Comparison of ENCODE assay signal across 12 mouse cellular contexts in genomic region chr10:97409181-97409581, GRCm38 (mm10).
DNase-seq lines count a peak whose midpoint lies in the region; ATAC-seq and TF ChIP-seq lines count a peak whose summit lies in the region.
"Had no signal": no experiment of that assay in that cellular context is flagged by ENCODE, and none has a peak within 500 bp of the region (broad histone marks: within the 10 kb centered on the region; RNA-seq: fewer than 3 reads in every experiment).

No protein-coding gene starts in this region.

- H3K9ac ChIP-seq in hindbrain, embryonic 11.5 days (ENCODE audit: low read depth, low read length) = no peak overlapping the region
- H3K9ac ChIP-seq in hindbrain, postnatal 0 days (replicated peaks; ENCODE audit: low read length) = no peak overlapping the region
- no peak overlapping the region for H3K9ac ChIP-seq in kidney, embryonic 15.5 days
- no peak overlapping the region for H3K9ac ChIP-seq in stomach, embryonic 15.5 days
- H3K9ac ChIP-seq: embryonic facial prominence, embryonic 15.5 days; liver, postnatal 0 days; neural tube, embryonic 12.5 days had no signal

- no peaks in the 10 kb centered on the region for H3K27me3 ChIP-seq in hindbrain, embryonic 11.5 days (ENCODE audit: control insufficient read depth, insufficient read depth, low read length)
- no peaks in the 10 kb centered on the region for H3K27me3 ChIP-seq in hindbrain, postnatal 0 days (ENCODE audit: insufficient read depth, low read length)
- H3K27me3 ChIP-seq in kidney, embryonic 15.5 days = no peaks in the 10 kb centered on the region
- H3K27me3 ChIP-seq in stomach, embryonic 15.5 days (replicated peaks) = no peaks in the 10 kb centered on the region
- H3K27me3 ChIP-seq: embryonic facial prominence, embryonic 15.5 days; neural tube, embryonic 12.5 days had no signal

- H3K36me3 ChIP-seq in hindbrain, embryonic 11.5 days (ENCODE audit: control insufficient read depth, insufficient read depth, low read length) = no peaks in the 10 kb centered on the region
- H3K36me3 ChIP-seq in hindbrain, postnatal 0 days (ENCODE audit: insufficient read depth, low read length) = no peaks in the 10 kb centered on the region
- H3K36me3 ChIP-seq in kidney, embryonic 15.5 days = no peaks in the 10 kb centered on the region
- H3K36me3 ChIP-seq in stomach, embryonic 15.5 days = no peaks in the 10 kb centered on the region
- H3K36me3 ChIP-seq: embryonic facial prominence, embryonic 15.5 days; neural tube, embryonic 12.5 days had no signal

- TF ChIP-seq CTCF in hindbrain, postnatal 0 days (IDR thresholded peaks at IDR 0.05; ENCODE audit: low read depth) = no peak

- no peaks in the 10 kb centered on the region for H3K9me3 ChIP-seq in hindbrain, embryonic 11.5 days (ENCODE audit: control insufficient read depth, low read length)
- no peaks in the 10 kb centered on the region for H3K9me3 ChIP-seq in hindbrain, postnatal 0 days (ENCODE audit: low read length)
- H3K9me3 ChIP-seq in kidney, embryonic 15.5 days (replicated peaks) = no peaks in the 10 kb centered on the region
- H3K9me3 ChIP-seq in stomach, embryonic 15.5 days = no peaks in the 10 kb centered on the region
- H3K9me3 ChIP-seq: embryonic facial prominence, embryonic 15.5 days; neural tube, embryonic 12.5 days had no signal

- 31% methylated on average over 1 of the region's 1 CpGs for WGBS in hindbrain, embryonic 11.5 days
- WGBS in hindbrain, postnatal 0 days = 55% methylated on average over 1 of the region's 1 CpGs
- WGBS in kidney, embryonic 15.5 days = 7% methylated on average over 1 of the region's 1 CpGs
- WGBS in stomach, embryonic 15.5 days = 6% methylated on average over 1 of the region's 1 CpGs

- ATAC-seq in hindbrain, embryonic 11.5 days (ENCODE audit: low FRiP score) = no peak
- ATAC-seq in hindbrain, postnatal 0 days = no peak
- 0 out of 2 replicates have a peak, but pooled peaks have one; percentile 79 for ATAC-seq in kidney, embryonic 15.5 days (replicated peaks; ENCODE audit: low FRiP score)
- peak; percentile 50; the same call in 1 of the 2 replicates for ATAC-seq in stomach, embryonic 15.5 days (ENCODE audit: insufficient read depth, low FRiP score, low read depth)
- ATAC-seq: liver, postnatal 0 days had no signal

- no peak overlapping the region for H3K27ac ChIP-seq in hindbrain, embryonic 11.5 days (ENCODE audit: low read depth, low read length)
- no peak overlapping the region for H3K27ac ChIP-seq in hindbrain, postnatal 0 days
- 0 out of 2 replicates have a peak overlapping the region, but pooled peaks have one; percentile 45 for H3K27ac ChIP-seq in kidney, embryonic 15.5 days
- H3K27ac ChIP-seq in stomach, embryonic 15.5 days = peak overlapping the region; percentile 3; the same call in 1 of the 2 replicates
- H3K27ac ChIP-seq: embryonic facial prominence, embryonic 15.5 days; neural tube, embryonic 12.5 days had no signal

- no peaks in the 10 kb centered on the region for H3K4me1 ChIP-seq in hindbrain, embryonic 11.5 days (replicated peaks; ENCODE audit: control insufficient read depth, insufficient read depth, low read length)
- no peaks in the 10 kb centered on the region for H3K4me1 ChIP-seq in hindbrain, postnatal 0 days (ENCODE audit: insufficient read depth, low read length)
- 0 out of 2 replicates have a peak, but pooled peaks cover 4% of the 10 kb centered on the region for H3K4me1 ChIP-seq in kidney, embryonic 15.5 days
- no peaks in the 10 kb centered on the region for H3K4me1 ChIP-seq in stomach, embryonic 15.5 days
- H3K4me1 ChIP-seq: embryonic facial prominence, embryonic 15.5 days; neural tube, embryonic 12.5 days had no signal

- no peak overlapping the region for H3K4me2 ChIP-seq in hindbrain, embryonic 11.5 days (replicated peaks; ENCODE audit: low read depth, low read length)
- H3K4me2 ChIP-seq in hindbrain, postnatal 0 days (ENCODE audit: low read depth, low read length) = no peak overlapping the region
- H3K4me2 ChIP-seq in kidney, embryonic 15.5 days = no peak overlapping the region
- H3K4me2 ChIP-seq in stomach, embryonic 15.5 days = no peak overlapping the region
- H3K4me2 ChIP-seq: embryonic facial prominence, embryonic 15.5 days; neural tube, embryonic 12.5 days had no signal

- no peak overlapping the region for H3K4me3 ChIP-seq in hindbrain, embryonic 11.5 days (ENCODE audit: low read depth, low read length)
- H3K4me3 ChIP-seq in hindbrain, postnatal 0 days (ENCODE audit: low read length) = no peak overlapping the region
- H3K4me3 ChIP-seq in kidney, embryonic 15.5 days (replicated peaks) = no peak overlapping the region
- H3K4me3 ChIP-seq in stomach, embryonic 15.5 days (replicated peaks) = no peak overlapping the region
- H3K4me3 ChIP-seq: embryonic facial prominence, embryonic 15.5 days; neural tube, embryonic 12.5 days had no signal

- peak; percentile 21 for DNase-seq in hindbrain, embryonic 11.5 days (ENCODE audit: low spot score)
- no peak for DNase-seq in hindbrain, postnatal 0 days (ENCODE audit: low spot score)
- peak; percentile 19 for DNase-seq in embryo, embryonic 11.5 days (ENCODE audit: low read depth, low spot score)
- no peak for DNase-seq in right cerebral cortex, adult 18-20 months
- DNase-seq in cerebellum, adult 11 months = no peak
- DNase-seq in layer of hippocampus, adult 18-20 months (ENCODE audit: low spot score in 2 of 2) = no peak
- DNase-seq: adrenal gland, postnatal 25 days; liver, postnatal 0 days had no signal

Comparison
In these comparisons a context has a peak if more than half of its experiments do, and no peak if none do; other contexts are left out.
1. DNase-seq: peak in hindbrain, embryonic 11.5 days (single experiment) and embryo, embryonic 11.5 days (single experiment); none in hindbrain, postnatal 0 days (single experiment), right cerebral cortex, adult 18-20 months (single experiment), cerebellum, adult 11 months (single experiment) and layer of hippocampus, adult 18-20 months (0 of 2).
2. ATAC-seq: peak in kidney, embryonic 15.5 days (single experiment) and stomach, embryonic 15.5 days (single experiment); none in hindbrain, embryonic 11.5 days (single experiment) and hindbrain, postnatal 0 days (single experiment).
3. H3K27ac ChIP-seq: peak in kidney, embryonic 15.5 days (single experiment) and stomach, embryonic 15.5 days (single experiment); none in hindbrain, embryonic 11.5 days (single experiment) and hindbrain, postnatal 0 days (single experiment).